Mouse (Mus musculus) layer of hippocampus, adult 18-20 months (tissue): ENCODE data around the gene Cpne5. TPM values are rescaled to one million over a fixed set of nuclear protein-coding genes. Genes with fewer than 3 reads are reported as not detected.
"Not testable (repeated sequence)": the region's sequence is repeated elsewhere in the genome, so short reads cannot be mapped to it uniquely, and the experiment has no call there.

Source experiments
- DNase-seq, 2 experiments: peaks; one replicate each; pipeline ENCODE4 v3.0.0; 2022; ENCODE audit warnings: low spot score in 2 of 2
- long read RNA-seq: library from polyadenylated mRNA; stranded (forward); transcript quantifications from one replicate; pipeline ENCODE4 v2.0.0, GENCODE M21; 2021
- total RNA-seq, 2 experiments: library from RNA; stranded (reverse); gene quantifications; 2 replicates each; pipeline ENCODE4 v1.2.3; 2021

Gene Cpne5
- total RNA-seq, result 10 to 100 TPM; 37.5 to 37.8 TPM
- long read RNA-seq, full-length matches to known transcripts, result 21 of 28 reads
- long read RNA-seq, partial matches to known transcripts, result 3 of 28 reads
- long read RNA-seq, other reads (novel, unspliced or antisense), result 4 of 28 reads

DNA sequence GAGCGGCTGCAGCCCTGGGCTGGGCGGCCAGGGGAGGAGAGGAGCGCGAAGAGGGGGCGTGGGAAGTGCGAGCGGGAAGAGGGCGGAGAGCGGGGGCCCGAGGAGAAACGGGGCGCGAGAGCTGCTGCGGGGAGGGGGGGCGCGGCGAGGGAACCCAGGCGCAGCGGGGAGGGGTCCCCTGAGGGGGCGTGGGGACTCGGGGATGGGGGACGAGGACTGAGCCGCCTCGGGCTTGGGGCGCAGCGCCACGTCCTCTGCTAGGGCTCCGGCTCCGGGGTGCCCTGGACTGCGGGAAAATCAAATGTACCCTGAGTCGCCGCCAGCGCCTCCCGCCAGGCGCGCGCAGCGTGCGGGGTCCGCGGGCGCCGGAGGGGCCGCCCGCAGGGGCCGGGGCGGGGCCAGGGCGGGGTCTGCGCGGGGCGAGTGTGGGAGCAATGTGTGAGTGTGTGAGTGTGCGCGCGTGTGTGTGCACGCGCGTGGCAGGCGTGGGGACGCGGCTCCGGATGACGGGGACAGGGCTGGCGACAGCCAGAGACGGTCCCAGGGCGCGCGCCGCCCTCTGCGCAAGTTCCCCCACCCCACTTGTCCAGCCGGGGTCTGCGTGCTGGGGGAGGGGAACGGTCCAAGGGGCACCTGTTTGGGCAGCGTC lies at the start of gene Cpne5:
Gene Cpne5 (minus strand): TSS at position 396 of the 649 bp plus-strand sequence.
- DNase-seq, result peak in 1 of 2 experiments; percentile 49

DNA sequence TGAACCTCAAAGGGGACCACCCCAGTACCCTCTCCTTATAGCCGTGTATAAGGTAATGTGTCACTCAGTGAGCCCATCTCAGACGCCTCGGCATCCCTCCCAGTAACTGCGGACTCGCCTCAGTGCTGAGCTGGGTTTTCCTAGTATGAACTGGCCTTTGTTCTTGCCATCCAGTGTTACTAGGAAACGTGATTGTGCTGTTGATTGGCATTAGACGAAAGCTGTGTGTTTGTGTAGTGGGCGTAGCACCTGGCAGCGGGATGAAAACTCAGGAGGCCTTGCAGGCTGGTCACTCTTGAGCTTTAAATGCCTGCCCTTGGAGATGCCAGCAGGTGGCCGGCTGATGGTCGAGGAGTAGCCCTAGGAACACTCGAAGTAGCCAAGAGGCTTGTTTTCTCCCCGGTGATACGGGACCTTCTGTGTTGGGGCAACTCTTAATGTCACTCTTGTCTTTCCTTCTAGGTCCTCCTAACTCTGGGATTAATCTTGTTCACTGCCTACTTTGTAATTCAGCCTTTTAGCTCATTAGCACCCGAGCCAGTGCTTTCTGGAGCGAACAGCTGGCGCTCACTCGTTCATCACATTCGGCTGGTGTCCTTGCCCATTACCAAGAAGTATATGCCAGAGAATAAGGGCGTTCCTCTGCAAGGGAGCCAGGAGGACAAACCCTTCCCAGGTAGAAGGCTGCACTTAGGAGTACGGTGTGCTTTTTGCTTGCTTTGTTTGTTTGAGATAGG lies 44.4 kb upstream of the Cpne5 start:
- DNase-seq, result peak in 1 of 2 experiments; percentile 35

GRCm38 (mm10) chr17:29281541-29281940 lies 43.6 kb upstream of the Cpne5 start:
- no peak for DNase-seq

GRCm38 (mm10) chr17:29280422-29280821 lies 42.5 kb upstream of the Cpne5 start:
- DNase-seq, result no peak

GRCm38 (mm10) chr17:29273889-29274288 lies 35.9 kb upstream of the Cpne5 start:
- DNase-seq, result no peak

DNA sequence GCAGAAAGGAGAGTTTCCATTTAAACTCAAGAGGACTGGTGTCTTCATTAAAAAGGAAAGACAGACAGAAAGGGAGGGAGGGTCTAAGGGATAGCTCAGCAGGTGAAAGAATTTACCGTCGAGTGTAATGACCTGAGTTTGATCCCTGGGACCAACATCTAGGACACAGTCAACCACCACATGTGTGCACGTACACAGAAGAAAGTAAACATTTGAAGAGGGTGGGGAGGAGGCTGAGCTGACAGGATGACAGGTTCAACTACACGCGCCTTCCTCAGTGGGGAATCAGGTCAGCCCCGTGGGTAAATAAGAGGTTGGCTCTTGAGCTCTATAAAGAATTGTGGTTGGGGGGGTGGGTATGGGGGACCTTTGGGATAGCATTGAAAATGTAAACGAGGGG lies 35.2 kb upstream of the Cpne5 start:
- DNase-seq, result no peak

GRCm38 (mm10) chr17:29270148-29270698 lies 32.3 kb upstream of the Cpne5 start:
- no peak for DNase-seq

GRCm38 (mm10) chr17:29269349-29269706 lies 31.4 kb upstream of the Cpne5 start:
- no peak for DNase-seq

DNA sequence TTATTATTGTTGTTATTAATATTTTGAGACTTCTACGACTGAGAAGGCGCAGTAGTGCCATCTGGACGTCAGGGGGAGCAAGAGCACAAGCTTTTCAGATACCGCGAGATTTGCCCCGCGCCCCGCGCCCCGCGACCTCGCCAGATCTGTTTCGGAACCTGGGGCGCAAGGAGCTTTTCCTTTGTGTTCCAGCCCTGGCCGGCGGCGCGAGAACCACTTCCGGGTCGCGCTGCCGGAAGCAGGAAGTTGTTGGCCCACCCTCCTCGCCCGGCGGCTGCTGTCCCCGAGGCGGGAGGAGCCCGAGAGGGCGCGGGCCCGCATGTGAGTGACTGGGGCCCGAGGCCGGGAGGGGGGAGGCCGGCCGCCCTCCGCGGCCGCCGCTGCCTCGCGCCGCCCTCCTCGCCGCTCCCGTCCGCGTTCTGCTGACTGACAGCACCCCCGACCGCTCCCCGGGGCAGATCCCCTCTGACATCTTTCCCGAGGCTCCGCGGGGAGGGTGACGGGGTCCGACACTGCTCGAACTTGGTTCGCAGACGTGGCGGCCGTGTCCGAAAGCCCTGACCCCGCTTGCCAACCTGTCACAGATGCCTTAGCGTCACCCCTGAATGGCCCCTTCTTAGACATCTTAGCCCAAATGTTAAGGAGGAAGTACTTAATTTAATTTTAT lies 30.8 kb upstream of the Cpne5 start, which contains the start of gene BC004004:
Gene BC004004 (plus strand): TSS at position 107 of the 667 bp plus-strand sequence.
- DNase-seq, result peak; percentile 93 to 96

DNA sequence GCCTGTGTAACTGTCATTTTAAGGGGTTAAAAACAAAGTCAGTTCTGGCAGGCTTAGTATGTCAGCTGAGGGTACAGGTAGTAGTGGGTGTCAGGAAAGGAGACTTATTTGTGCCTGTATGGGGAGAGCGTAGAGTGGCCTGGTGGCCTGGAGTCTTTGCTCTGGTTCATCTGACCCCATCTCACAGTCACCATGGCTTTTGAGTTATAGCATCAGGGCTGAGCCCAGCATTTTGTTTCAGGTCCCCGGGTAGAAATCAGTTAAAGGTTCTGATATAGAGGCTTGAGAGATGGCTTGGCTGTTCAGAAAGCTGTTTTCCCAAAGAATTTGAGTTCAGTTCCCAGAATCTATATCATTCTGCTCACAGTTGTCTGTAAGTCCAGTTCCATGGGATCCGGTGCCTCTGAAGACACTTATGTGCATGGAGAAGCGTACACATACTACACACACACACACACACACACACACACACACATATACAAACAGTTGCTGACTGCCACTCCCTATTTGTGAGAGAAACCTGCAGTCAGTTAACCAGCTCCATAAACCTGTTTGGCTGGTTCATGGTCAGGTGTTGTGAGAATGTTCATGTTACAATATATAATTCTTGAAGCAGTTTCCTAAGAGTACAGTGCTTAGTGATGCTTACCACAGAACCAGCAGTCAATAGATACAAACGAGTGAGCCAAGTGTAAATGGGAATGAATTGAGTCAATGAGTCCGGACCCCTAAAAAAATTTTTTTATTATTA lies 30.1 kb upstream of the Cpne5 start:
- no peak for DNase-seq

- DNase-seq, result not testable (repeated sequence)
Measured at GRCm38 (mm10) chr17:29267040-29267439, 29.1 kb upstream of the Cpne5 start.

- no peak for DNase-seq
Measured at GRCm38 (mm10) chr17:29264760-29265159, 26.8 kb upstream of the Cpne5 start.

DNA sequence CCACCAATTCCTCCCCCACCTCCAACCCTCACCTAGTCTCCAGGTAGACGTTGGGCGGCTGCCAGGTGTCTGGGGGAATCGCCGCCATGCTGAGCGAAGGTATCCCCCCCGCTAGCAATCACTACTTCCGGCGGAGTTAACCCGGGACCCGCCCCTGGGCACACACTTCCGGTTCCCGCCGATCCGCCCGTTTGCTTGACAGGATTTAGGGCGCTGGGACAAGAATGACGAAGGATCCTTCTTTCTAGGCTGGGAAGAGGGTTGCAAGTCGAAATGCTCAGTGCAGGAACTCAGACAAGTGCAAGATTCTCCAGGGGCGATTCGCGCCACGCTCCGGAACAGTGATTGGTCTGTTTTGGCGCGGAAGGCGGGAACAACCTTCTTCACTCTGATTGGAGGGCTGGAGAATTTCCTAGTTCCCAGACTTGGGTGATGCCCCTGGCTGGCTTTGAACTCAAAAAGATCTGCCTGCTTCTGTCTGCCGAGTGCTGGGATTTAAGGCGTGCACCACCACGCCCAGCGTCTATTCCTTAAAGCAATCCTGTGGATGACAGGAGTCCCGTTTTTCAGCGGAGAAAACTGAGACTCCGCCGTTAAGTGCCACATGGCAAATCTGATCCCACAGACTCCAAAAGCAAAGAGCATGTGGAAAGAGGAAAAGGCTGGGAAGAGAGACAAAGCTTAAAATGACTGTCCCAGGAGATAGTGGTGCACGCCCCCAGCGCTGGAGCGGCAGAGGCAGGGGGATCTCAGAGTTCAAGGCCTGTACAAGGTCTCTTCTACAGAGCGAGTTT lies 26.1 kb upstream of the Cpne5 start, which contains the start of gene Ppil1:
Gene Ppil1 (minus strand): TSS at position 347 of the 794 bp plus-strand sequence.
- DNase-seq, result peak; percentile 66 to 81

DNA sequence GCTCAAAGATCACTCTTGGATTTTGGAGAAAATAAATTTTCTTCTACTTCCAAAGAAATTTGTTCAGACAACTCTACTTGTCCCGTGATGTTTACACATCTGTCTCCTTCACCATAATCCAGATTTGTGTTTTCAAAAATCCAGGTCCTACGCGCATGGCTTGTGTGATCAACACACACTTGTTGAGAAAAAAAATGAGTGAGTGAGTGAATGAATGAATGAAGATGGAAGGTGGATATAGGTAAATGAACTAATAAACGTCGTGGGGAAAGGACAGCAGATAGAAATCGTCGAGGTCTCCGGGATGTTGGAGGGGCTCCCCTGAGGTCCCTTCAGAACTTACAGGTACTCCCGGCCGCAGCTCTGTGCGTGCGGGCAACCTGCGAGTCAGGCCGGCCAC lies 25.4 kb upstream of the Cpne5 start:
- no peak for DNase-seq

GRCm38 (mm10) chr17:29262259-29262649 lies 24.3 kb upstream of the Cpne5 start:
- DNase-seq, result no peak

- no peak for DNase-seq
Measured at GRCm38 (mm10) chr17:29261603-29262258, 23.8 kb upstream of the Cpne5 start.

GRCm38 (mm10) chr17:29260501-29260900 lies 22.5 kb upstream of the Cpne5 start:
- DNase-seq, result no peak

DNA sequence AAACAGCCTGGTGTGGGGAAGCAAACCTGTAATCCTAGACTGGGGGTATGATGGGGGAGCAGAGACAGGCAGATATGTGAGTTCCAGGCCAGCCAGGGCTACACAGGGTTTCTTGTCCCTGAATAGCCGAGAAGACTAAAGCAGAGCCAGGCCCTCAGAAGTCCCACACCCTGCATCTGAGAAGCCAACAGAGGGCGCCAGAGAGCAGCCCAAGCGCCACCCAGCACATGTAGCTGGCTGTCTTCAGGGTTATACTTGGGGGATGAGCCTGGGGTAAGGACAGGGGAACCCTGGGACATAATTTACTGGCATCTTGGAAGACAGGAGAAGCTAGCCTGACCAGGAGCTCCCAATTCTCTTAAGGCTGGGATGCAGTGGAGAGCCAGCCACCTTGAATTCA lies 21.5 kb upstream of the Cpne5 start:
- peak; percentile 58 to 82 for DNase-seq

GRCm38 (mm10) chr17:29258921-29259320 lies 21.0 kb upstream of the Cpne5 start:
- no peak for DNase-seq
